Mouse (Mus musculus) right cerebral cortex, postnatal 14 days (tissue): ENCODE data around the gene Gp1bb.

Source experiments
- DNase-seq: peaks from one replicate; pipeline ENCODE4 v3.0.0; 2022

Gp1bb gene

DNA sequence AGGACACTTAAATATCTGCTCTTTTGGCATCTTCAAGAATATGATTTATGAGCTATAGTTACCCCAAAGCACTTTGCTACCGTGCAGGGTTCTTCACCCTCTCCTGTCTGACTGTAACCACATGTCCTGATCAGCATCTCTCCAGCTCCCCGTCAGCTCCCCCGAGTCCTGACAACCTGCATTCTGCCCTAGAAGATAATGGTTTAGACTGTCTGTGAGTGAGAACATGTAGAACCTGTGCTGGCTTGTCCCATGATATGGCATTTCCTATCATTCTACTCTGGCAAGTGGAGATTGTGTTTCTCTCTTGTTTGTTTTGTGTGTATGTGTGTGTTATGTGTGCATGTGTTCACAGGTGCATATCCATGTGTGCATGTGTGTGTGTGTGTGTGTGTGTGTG, 24.2 kb downstream of the Gp1bb start:
- DNase-seq = no peak

DNA sequence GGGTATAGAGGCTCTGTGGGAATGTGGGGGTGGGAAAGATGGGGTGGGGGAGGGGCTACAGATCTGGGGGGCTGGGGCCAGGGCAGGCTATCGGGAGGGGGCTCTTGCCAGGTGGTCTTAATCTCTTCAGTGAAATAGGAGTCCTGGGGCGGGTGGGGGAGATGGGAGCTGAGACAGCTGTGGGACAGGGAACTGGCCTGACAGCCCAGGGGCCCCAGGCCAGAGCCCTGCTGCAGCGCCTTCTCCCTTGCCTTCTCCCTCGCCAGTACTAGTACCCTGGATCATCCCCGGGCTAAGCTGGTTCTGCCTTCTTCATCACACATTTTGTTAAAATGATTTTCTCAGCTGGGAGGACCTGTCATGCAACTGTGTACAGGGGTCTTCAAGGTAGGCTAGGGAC, 25.9 kb downstream of the Gp1bb start:
- DNase-seq = no peak

DNA sequence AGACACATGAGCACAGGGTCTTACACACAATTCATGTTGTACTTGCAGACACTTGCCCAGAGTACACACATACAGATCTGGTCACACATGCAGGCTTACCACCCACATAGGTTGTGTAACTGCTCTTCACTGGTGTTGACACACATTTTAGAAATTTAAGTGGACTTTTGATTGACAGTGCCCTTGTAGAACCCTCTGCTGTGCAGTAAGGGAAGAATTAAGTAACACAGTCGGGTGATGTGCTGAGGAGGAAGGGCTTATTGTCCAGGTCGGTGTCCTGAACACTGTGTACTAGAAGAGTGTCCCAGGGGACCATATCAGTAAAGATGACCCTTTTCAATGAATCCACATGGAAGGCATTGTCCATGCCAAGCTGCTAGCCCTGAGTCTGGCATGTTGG, 28.3 kb downstream of the Gp1bb start:
- DNase-seq = no peak

DNA sequence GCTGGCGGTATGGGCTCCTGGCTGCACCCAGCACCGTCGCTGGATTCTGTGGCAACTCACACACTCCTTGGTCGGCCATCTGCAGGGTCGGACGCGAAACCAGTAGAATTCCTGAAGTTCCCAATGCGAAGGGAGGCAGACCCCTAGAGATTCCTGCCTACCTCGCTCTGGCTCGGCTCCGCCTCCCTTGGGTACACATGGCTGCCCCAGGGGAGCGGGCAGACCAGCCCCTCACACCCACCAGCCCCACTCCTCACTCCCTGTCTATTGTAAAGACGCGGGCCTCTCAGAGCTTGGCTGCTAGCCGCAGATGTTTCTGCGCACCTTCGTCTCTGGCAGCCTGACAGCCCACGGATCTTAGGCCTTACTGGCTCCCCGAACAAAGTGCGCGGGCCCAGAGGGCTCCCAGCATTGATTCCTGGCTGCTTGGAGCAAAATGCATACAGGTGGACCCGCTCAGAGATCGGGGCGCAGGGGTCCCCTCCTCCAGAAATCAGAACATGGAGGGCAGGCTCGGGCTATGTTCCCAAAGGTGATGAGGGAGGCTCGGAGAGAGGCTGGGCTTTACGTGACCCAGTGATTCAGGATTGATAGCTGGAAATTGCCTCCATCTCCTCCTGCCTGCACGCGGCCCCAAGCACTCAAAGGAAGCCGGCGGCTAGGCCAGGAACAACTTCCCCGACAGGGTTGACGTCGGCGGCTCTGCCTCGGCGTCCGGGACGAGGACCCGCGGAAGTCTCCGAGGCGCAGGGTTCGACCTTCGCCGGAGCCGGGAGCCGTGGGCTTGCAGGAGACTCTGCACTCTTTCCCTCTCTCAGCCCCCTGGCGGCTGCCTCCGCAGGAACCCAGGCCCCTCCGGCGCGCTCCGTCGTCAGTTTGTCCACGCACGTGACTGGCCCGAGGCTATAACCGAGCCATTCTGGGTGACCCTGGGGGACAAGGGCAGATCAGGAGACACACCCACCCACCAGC, 30.9 kb downstream of the Gp1bb start:
- DNase-seq = no peak

DNA sequence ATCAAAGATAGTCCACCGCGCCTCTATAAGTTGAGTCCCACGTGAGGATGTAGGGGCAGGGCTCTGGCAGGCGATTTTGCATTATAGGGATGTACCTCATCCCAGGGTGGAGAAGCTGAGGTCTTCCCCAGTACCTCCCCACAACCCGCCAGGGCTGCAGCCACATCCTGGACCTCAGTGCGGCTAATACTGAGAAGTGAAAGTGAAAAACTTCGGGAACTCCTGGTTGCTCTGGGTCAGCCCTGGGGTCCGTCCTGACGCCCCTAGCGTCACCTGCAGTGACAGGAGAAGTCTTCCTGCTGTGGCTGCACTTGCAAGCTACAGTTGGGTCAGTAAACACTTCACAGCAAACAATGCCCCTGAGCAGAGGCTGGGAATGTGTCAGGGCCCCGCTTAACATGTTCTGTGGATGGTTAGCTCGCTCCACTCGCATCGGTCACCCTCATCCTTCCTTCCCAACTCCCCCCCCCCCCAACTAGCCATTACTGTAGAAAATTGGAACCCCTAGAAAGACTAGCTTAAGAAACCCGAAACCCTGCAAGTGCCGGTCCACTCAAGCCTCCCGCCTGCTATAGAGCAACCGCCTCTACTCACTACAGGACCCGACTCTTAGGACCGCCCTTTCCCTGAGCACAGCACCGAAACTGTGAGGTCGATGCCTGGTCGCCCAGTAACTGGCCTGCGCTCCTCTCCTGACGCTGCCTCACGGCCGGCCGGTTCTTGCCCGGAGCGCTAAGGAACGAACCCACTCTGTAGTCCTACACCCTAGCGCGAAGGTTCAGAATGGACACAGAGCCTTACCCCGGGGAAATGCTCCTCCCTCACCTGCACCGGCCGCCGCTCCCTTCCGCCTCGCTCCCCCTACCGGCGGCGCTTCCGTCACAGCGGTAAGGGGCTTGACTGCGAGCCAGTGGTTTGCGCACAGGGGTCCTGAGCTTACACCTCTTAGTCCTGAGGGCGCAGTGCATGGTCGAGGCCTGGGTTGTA, 32.1 kb downstream of the Gp1bb start, which contains the start of gene Tbx1:
Gene Tbx1, minus strand, starts transcription at position 868 of the 987 bp plus-strand sequence.
- no peak for DNase-seq

DNA sequence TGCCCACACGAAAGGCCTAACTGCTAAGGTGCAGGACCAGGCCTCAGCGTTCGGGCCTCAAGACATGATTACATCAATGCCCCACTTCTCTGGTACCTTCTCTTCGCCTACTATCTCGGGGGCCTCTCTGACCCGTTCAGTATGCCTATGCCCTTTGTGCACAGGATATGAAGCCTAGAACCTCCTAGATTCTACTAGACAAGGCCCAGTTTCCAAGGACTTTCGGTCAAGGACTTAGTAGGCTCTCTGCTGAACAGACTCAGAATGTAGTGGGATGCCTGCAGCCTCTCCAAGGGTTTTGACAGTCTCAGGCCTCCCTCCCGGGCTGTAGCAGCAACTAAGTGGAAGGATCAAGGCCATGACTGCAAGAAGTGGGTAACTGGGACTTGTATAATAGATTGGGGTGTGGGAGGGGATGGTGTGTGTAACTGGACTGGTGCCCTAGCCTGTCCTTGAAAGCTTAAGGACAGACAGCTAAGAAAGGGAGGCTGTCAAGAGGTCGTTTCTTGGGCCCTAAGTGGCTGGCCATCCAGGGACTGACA, 33.1 kb downstream of the Gp1bb start:
- DNase-seq = no peak

DNA sequence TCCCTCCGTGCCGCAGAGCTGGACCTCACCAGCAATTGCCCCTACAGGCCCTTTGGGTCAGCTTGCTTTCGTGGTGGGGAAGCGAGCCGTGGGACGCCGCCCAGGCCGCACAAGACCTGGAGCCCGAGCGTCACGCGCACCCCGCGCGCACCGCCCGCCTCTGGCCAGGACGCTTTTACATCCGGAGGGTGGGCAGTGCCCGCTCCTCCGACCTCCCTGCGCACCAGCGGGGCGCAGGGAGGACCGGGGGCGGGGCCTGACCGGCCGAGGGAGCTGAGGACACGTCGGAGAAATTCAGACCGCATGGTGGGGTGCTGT, 33.5 kb downstream of the Gp1bb start:
- no peak for DNase-seq

DNA sequence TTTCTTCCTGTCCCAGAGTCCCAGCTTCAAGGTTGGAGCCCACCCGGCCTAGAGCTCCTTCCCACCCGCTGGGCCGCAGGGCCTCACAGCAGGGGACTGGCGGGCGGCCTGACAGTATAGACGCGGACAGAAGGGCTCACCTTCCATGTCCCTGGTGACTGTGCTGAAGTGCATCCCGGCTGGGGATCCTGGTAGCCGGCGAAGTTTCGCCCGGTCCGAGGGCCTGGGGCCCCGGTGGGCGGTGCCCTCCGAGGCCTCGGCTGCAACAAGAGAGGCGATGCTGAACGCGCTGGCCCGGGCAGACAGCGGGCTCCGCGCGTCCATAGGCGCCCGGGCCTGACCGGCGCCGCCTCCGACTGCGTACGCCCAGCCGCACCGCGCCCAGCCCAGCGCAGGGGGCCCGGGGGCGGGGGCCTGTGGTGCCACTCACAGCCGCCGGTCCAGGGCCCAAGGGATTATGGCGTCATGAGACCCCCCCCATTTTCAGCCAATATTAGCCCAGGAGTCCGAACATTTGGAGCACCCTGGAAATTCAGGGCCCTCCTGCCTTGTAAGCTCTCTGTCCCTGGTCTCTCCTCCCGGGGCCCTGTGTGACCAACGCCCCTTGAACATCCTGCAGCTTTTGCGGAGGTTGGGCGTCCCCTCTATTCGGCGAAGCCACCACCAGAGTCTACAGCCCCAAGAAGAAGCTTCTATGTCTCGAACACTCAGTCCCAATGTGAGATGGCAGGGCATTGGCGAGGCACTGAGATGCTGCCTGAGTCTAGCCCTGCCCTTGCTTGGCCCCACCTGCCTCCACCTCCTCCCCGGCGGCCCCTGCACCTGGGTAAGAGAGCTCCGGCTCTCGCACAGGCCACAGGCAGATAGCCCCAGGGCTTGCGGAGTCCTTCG, 34.1 kb downstream of the Gp1bb start:
- no peak for DNase-seq

DNA sequence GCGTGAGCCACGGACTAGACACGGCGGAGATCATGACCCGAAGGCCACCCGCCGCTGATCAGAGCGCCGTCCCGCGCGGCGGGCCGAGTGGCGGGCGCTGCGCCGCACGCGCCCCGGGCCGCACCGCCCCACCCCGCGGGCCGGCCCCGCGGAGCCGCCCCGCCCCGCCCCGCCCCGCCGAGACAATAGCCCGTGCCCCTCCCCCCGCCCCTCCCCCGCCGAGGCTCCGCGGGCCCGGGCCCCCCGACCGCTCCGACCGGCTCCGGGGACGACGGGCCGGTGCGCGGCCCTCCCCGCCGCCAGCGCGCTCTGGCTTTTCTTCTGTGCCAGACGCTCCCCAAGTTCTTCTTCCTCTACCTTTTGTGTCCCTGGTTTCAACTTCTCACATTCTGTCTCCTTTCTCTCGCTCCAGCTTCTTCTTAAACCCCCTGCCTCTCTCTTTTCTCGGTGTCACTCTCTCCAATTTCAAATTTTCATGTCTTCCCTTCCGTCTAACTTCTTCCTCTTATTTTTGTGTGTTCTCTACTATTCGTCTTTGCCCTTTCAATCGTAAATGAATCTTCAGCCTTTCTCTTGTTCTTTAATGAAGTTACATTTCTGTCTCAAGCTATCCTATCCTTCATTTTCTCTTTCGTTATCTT, 35.2 kb downstream of the Gp1bb start:
- no peak for DNase-seq

DNA sequence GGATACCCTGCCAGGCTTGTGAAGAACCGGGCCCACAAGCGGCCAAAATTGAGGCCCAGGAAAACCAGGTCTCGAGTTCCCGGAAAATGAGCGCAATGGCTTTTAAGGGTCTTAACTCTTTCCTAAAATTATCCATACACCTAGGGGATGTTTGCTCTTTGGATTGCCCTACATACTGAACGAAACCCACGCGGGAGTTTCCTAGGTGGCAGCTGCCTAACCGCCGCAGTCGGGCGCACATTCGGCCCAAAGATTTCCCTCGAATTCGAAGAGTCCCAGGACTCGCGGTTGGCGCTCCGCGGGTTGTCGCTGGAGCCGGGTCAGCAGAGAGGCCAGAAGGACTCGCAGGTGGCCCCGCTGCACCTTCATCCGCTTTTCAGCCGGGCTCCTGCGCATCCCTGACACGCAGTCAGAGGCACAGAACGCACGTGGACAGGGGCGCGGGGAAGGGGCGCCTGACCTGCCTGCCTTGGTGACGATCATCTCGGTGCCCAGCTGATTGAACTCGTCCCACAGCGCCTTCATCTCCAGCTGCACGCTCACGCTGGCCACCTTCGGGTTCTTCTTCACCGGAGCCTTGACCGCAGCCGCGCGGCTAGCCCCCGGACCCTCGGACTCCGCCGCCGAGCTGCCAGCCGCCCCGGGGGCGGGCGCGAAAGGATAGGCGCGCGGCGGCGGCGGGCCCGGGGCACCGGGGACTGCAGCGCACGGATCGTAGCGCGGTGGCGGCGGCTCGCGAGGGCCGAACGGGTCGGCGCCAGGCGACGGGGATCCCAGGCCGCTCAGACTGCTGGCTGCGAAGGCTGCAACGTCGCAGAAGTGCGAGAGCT, 35.9 kb downstream of the Gp1bb start:
- no peak for DNase-seq

DNA sequence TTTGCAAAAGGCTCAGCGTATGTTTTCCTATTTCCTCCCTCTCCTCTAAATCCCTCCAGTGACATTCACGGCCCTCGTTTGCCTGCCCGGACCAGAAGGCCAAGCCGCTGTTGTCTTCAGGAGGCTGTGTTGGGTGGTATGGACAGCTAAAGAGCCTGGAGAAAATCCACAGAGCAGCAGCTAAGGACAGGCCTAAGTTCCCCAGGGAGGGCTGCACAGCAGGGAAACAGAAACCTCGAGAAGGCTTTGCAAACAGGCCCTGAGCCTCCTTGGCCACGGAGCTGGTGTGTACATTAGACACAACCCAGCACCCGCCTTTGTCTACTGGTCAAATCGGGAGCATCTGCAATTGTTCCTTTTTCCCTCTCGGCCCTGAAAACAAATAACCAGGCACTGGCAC, 36.5 kb downstream of the Gp1bb start:
- no peak for DNase-seq

DNA sequence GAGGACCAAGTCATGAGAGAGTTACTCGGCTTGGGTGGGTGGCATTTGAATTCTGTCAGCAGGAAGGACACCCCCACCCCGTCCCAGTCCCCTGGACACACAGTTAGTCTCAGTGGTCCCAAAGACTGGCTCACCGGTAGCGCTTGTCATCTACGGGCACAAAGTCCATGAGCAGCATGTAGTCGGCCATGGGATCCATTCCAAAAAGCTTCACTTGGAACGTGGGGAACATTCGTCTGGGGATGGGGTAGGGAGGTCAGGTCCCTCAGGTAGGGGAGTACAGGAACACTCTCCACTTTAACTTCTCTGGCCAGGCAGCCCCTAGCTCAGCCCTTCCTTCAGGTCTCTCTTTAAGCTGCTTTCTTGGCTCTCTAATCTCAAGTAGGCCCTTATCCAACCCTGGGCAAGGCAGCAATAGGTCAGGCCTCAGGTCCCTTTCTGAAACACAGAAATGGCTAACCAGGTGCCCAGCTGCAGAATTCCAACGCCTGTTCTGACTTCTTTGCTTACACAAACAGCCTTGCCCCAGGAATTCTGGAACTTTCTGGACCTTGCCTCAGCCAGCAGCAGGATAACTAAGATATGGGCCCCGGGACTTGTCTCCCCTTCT, 37.2 kb downstream of the Gp1bb start:
- no peak for DNase-seq

DNA sequence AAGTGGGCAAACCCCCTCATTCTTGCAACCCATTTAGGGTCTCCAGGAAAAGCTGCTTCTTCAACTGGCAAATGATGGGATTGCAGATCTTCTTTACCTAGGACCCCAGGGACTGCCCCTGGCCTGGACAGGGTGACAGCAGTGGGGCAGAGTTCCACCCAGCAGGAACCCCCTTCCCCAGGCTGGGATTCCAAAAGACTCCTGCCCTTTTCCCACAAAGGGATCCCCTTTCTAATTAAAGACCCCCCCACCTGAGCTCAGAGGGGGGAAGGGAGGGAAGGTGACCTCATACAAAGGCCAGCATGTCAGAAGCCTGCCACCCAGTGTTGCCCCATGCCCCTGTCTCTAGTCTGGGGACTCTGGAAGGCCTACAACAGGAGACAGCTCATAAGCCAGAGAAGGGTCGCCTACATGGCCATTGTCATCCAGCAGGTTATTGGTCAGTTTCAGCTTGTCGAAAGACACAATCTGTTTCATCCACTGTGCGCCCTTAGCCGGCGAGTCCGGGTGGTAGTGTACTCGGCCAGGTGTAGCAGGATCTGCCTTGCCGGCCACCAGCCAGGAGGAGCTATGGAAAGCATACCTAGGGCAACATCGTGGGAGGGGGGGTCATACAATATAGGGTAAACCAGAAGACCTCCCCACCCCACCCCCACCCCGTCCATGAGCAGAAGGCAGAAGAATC, 38.4 kb downstream of the Gp1bb start:
- no peak for DNase-seq

DNA sequence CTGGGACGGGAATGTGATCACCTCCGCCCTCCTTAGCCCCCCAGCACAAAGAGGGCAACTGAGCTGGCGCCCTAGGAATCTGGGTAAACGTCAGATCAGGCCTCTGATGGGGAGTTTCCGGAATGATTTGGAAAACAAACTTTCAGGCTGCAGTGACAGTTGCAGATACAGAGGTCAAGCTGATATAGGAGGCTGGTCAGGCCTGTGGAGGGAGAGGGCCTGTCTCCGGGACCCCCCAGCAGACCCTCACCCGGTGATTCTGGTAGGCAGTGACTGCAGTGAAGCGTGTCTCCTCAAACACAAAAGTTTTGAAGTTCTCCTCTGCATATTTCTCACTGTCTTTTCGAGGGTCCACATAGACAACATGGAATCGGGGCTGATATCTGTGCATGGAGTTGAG, 39.0 kb downstream of the Gp1bb start:
- no peak for DNase-seq

DNA sequence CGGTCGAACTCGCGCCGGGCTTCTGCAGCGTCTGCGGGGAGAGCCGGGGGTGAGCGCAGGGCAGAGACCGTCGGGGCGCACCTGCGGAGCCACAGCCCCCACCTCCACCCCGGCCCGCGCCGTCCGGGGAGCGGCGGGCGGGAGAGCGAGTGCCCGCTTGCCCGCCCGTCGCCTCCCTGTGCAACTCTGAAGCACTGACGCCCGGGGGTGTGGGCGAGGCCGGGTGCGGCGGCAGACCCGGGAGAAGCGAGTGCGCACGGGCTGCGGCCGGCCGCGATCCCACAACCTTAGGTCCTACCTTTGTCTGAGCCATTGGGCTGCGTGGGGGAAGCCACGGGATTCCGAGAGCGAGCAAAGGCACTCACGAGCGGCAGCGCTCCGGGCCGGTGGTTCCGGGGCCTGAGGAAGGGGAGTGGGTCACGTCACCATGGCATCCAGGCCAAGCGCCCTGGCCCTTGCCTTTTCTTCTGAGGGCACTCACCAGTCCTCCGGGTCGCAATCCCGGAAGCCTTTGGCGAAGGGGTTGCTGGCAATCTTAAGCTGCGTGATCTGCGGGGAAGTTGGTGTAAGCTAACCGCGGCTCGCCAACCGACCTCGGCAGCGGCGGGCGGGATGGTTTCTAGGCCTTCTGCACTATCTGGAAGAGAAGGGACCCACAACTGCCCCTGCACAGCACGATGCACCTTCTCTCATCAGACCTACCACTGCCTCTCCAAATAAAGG, 39.6 kb downstream of the Gp1bb start:
- no peak for DNase-seq

DNA sequence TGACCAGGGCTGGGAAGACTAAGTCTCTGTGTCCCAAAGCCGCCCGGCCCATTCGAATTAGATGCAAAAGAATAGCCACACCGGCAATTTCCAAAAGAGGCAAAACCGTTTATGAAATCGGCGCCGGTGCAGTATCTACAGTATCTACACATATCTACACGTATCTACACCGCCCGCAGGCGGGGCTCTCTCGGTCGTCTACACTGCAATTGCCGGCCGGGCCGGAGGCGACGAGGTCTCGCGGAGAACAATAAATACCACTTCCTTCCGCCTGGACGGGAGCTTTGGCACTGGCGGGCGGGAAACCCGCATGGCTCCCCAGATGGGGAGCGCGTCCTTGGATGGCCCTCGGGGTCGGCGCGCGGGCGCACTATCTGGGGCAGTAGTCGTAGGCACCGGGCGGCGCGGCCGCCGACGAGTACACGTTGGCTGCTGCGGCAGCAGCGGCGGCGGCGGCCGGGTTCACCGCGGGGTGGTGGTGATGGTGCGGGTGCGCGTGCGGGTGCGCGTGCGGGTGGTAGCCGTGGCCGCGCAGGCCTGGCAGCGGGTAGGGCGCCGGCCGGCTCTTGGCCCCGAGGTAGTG, 40.5 kb downstream of the Gp1bb start:
- no peak for DNase-seq

DNA sequence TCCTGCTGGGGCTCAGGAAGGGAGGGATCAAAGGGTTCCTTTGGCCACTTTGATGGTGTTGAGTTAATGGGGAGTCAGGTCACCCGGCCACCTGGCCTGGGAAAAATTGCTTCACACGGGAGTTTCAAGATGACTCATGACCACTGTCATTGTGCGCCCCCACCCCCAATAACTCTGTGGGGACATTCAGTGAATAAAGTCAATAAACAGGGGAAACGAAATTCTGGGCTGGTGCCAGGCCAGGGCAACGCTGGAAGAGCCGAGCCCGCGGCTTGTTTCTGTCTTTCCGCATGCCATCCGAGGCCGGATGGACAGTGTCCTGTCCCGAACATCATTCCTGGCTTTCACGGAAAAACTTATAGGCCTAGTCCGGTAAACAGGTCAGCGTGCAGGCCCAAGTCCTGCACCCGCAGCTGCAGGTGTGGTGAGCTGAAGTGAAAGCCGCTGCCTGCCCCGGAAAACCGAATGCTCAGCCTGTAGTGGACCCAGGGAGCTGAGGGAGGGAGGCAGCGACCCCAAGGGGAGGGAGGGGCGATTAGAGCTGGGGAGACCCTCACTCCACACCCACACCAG, 41.1 kb downstream of the Gp1bb start:
- no peak for DNase-seq

DNA sequence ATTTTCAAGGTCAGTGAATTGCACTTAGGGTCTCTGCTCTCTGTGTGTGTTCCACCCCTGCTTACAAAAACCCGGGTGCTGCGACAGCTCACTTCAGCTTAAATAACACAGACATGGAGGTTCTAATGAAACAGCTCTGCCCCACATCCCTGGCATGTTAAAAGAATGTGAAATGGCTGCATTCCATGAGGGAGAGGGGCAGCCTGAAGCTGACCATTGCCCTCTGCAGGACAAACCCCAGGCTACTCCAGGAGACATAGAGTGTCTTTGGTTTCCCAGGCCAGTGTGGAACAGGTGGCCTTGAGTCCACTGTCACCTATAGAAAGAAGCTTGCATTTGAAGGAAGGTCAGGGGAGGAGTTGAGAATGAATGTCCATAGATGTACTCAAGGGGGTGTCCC, 41.8 kb downstream of the Gp1bb start:
- DNase-seq = no peak
